Mouse (Mus musculus) NIH3T3 (cell line): ENCODE results near the gene Flt1.

Experiments used
- DNase-seq: peaks from one replicate; pipeline ENCODE4 v3.0.0-alpha.2; 2012; ENCODE audit warnings: low read depth

The Flt1 gene

DNA sequence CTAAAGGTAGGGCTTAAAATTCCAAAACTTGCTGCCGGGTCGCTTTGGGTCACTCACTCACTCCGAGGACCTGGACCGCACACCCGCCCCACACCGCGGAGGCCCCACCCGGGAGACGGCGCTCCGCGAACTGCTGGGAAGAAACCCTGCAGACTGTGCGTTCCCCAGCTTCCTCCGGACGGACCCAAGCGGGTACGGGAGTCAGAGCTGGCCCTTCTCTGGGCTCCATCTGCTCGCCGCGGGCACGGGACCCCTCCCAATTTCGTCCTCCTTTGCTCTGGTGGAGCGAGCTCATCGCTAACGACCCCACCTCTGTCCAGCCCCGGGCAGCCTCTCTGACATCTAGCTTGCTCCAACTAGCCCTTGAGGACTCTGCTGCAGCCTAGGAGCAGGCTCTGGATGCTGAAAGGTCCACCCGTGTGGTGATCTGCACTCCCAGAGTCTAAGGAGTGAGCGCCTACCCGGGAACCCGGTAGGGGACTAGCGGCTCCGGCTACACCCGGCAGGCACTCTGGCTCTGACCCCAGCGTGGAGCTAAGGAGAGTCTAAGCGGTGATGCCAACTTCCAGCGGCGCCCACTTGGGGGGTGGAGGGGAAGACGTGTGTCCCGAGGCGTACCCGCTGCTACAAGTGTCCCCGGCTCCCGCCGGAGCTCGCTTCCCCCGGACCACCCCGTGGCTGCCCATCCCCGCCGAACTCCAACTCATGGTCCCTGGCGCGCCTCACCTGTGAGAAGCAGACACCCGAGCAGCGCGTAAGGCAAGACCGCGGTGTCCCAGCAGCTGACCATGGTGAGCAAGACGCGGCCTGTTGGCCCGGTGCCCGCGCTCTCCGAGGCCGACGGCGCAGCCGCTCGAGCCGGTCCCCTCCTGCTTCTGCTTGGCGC lies 623 bp downstream of the Flt1 start:
- peak; percentile 80 for DNase-seq

DNA sequence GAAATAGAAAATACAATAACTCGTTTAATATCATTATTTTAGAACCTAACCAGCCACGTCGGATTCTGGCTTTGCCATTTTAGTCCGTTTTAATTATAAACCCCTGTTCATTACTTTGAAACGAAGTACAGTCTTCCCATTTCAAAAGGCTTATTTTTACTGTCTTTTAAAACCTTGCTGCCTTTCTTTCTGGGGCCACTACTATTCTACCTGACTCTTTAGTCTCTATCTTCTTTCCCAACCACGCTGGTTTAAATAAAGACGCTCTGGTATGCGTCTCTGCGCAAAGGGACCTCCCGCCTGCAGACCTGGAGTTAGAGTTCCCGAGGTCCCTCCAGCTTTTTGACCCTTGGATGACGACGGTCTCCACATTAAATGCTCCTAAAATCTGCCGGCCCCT lies 1.4 kb downstream of the Flt1 start:
- no peak for DNase-seq

DNA sequence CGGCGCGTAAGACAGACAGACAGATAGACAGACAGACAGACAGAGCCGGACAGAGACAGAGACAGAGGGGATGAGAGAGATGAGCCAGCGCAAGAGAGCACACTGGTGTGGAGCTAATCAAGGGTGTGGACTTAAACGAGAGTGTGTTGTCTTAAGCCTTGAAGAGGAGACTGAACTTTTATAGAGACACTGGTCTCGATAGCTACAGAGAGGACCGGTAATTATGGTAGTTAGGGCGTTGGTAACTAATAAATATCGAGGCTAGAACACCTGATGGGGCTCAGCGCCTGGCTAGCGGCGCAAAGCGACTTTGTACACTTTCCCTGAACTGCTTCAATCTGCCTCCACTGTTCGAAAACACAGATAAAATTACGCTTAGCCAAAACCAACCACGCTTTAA lies 2.0 kb downstream of the Flt1 start:
- DNase-seq, result no peak

DNA sequence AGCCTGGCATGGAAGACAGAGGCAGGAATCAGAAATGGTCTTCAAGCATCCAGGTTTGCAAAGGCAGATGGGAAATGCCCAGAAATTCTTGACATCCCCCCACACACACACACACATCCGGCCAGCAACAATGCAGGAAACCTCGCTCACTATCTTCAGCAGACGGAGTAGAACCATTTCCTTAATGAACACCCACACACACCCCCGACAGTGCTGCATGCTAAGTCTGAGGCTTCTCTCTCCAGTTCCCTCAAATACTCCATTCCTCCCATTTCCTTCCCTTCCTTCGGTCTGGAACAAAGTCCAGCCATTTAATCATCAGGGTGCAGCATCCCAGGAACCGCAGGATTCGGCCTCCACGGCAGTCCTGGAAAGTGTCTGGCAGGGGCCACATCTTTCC lies 4.4 kb downstream of the Flt1 start:
- no peak for DNase-seq

DNA sequence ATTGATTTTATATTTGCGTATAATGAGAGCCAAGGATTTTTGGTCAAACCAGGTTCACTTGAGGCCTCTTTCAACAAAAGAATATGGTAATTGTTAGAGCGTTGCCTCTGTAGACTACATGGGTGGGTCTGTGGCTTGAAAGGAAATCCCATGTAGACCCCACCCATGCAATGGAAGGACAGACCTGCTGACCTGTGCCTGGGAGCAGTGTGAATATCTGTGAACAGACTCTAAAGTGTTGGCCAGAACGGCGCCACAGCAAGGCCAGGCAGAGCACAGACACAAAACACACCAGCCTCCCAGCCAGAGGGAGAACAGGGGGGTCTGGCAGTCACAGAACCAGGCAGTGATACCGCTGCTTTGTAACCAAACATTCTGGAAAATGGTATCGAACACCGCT lies 7.5 kb downstream of the Flt1 start:
- no peak for DNase-seq

DNA sequence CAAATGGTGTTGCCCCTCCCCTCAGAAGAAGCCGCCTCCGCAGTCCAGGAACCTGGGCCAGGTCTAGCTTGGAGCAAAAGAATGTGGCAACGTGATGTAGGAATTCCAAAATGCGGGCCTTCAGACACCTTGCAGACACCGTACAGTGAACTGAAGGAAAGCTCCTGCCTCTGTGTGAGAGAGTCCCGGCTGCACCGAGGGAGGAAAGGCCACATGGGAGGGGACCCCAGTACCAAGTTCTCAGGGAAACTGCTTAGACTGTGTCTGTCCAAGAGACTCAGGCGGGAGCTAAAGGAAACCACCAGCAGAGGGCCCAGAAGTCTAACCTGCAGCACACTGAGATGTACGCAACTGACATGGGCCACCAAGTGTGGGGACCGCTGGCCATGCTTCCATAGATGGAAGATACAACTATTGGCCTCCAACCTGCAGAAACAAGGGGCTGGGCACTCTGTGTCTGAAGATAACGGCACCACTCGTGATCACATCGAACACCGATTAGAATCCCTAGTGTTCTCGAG lies 9.1 kb downstream of the Flt1 start:
- DNase-seq, result no peak

DNA sequence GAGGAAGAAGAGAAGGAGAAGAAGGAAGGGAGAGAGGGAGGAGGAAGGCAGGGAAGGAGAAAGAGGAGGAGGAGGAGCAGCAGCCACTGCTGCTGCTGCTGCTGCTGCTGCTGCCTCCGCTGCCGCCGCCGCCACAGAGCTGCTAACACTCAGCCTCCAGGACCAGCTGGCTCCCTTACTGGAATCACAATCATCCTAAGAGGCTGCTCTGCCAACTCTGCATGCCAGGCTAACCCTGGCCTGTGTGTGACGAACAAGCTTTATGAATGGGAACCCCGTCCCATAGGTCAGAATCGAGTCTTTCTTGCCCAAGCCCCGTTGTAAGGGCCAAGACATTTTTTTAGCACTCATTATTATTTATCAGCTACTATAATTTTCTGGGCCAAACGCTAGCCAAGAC lies 9.5 kb downstream of the Flt1 start:
- no peak for DNase-seq

DNA sequence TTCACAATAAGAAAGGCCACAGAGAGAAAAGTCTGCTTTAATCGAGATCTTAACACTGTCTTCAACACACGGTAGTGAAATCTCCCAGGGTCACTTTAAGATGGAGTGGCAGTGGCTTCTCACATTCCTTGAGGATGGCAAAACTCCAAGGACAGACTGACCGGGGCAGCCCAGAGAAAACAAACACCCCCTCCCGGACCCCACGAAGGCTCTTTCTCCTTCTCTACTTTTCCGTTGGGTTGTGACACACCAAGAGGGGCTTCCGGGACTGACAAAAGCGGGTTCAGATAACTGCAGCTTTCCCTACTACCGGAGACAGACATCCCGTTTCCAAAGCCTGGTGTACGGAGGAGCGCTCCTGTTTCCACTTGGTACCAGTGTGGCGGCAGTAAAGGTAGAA lies 10.4 kb downstream of the Flt1 start:
- DNase-seq, result no peak

DNA sequence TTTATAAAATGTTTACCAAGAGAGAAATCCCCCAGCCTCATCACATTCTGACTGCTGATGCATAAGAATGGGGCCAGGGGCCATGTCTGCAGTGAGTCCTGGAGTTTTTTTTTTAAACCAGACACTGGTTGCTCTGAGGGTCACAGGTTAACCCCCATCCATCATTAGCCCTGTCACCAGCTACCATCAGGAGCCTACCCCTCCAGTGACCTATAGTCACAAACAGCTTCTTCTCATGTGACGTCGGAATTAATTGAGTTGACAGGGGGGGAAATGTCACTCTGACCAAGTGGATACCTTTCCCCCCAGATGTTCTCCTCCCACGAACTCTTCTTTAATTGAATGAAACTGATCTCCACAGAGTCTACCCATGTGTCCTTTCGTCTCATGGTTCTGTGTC lies 17.3 kb downstream of the Flt1 start:
- no peak for DNase-seq

DNA sequence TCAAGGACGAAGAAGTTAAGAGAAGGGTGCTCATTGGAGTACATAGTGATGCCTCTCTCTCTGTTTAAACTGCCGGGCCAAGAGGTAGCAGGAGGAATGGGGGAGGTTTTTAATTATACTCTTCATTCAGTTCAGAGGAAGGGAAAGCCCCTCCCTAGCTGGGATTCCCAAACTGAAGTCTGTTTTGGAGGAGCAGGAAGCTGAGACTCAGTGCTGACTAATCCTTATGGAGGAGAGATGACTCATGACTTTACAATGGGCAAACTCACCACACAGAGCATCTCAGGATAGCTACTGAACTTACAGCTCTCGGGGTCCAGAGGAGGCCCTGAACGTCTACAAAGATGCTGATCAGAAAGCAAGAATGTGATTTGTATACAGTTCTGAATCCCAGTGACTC lies 18.3 kb downstream of the Flt1 start:
- peak; percentile 84 for DNase-seq

DNA sequence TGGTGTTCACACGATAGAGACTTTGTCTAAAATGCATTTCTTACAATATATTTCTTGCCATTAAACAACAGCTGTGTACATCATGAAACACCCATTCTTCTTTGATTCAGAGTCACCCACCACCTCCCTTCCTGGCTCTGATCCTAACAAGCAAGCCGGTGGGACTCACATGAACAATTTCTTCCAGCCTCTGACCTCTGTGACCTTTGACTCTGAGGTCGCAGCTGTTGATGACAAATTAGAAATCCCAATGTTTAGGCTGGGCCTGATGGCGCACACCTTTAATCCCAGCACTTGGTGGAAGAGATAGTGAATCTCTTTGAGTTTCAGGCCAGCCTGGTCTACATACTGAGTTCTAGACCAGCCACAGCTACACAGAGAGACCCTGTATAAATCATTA lies 20.9 kb downstream of the Flt1 start:
- no peak for DNase-seq

DNA sequence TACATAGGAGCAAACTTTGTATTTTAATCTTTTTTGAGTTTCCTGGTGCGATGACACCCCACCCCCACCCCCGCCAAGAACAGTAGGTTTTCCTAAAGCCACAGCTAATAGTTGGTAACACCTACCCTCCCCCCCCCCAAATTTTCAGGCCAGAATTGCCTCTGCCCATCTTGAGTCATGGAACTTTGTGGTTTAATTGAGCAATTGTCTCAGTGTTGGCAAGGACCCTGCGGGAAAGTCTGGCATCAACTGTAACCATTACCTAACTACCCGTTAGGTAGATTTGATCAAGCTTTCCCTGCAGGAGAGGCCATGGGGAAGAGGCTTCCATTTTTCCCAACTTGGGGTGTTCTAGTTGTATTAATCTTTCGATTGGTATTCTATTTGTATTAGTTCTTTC lies 23.4 kb downstream of the Flt1 start:
- DNase-seq, result peak; percentile 82

DNA sequence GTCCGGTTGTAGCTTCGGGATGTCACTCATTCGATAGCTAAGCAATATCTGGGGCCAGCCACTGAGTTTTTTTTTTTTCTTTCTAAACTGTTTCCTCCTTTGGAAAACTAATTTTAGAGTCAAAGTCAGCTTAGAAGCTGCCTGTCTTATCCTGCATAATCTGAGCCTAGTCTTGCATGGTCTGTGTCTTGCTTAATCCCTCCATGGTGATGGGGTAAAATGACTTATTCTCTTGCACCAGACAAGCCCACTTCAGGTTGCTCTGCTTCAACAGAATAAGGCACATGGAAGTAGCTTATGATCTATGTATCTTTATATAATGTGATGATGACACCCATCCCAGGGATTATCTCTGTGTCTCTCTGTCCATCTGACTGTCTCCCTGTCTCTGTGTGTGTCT lies 24.8 kb downstream of the Flt1 start:
- no peak for DNase-seq

DNA sequence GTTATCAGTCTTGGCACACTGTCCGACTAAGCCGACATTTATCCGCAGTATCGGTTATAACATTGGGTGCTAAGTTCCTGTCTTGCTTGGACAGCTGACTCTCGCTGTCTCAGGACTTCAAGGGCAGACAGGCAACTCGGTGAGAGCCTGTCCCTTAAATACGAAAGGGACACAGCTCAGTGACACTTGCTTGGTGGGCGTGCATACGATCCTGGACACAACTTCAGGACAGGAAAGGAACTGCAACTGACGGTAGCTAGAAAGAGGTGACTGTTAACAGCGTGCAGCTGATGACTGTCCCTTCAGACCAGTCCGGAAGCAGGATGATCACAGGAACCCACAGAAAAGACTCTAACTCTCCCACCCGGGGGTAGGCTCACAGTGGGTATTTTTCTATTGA lies 27.8 kb downstream of the Flt1 start:
- DNase-seq, result no peak

DNA sequence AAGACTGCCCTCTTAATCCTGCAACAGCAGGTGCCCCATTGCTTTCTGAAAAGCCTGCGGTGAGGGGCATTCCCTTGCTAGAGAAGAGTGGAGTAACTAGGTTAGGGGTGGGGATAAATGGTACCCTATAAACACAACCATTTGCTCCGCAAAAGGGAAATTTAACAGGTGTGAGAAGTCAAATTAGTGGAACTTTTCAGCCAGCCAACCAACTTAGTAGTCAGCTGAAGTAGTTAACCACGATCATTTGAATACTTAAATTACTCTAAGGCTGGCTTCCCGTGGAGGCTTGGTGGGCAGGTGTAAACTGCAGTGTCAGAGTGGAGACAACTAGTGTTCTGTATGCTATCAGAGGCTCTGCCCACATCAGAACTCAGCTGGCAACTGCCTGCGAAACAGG lies 28.6 kb downstream of the Flt1 start:
- no peak for DNase-seq

DNA sequence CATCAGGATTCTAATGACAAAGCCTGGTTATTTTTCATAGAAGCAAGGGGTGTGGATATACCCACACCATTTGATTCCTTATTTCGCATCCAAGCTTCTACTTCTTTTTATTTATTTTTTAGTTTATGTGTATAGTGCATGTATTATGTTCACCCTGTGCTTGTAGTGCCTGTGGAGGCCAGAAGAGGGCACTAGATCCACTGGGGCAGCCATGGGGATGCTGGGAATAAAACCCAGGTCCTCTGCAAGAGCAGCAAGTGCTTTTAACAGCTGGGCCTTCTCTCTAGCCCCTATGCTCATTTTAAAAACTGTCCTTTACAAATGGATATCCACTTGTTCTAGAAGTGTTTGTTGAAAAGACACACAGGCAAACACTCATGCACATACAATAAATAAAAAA lies 33.2 kb downstream of the Flt1 start:
- no peak for DNase-seq

DNA sequence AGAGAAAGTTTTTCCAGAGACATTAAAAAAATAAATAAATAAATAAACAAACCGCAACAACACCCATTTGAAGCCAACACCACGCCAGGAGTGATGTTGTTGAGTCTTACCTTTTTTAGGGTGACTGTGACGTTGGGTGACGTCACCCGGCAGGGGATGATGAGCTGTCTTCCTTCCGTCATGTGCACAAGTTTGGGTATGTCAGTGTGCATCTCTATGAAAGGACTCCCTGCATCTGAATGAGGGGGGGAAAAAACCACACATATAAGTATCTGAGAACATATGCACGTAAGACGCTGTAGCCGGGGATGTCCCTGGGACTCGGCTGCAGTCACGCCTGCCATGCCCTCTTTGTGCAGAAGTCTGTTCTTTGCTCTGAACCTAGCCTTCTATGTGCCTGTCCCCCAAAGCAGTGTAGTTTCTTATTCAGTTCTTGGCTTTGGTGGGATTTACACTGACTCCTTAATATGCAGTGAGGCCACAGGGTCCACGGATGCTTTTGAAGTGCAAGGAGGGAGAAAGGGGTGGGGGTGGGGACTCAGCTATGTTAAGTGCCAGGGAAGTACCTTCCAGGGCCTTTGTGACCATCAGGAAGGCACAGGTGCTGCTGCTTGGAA lies 42.0 kb downstream of the Flt1 start:
- DNase-seq, result no peak

DNA sequence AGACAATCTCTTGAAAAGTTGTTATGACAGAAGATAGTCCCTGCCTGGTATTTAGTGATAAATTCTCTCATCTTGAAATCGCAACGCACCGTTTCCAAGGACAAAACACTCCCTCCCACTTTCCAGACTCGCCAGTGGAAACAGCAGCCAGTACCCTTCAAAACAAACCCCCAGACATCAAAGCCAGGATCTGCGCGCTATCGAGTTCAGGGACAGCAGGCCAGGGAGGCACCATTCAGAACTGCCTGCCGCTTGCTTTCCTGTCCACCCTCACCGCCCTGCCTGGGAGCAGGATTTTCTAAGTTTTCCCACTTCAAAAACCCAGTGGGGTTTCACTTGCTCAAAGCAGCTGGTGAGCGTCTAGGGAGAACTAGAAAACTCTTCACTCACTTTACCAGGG lies 44.6 kb downstream of the Flt1 start:
- DNase-seq, result no peak

DNA sequence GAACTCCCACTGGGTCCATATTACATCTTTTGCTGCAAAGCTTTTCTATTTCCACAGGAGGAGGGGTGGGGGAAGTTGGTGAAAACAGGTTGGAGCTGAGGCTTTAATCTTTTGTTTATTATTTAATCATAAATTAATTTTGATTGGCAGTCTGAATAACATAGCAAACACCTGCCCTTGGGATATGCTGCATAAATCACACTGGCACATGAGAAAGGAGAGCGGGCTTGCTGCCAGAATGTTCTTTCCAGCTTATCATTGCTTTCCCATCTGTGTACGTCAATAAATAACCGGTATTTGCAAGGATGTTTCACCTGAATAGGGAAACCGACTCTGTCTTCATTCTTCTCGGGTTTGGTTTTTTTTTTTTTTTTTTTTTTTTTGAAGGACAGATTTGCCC lies 45.1 kb downstream of the Flt1 start:
- no peak for DNase-seq

DNA sequence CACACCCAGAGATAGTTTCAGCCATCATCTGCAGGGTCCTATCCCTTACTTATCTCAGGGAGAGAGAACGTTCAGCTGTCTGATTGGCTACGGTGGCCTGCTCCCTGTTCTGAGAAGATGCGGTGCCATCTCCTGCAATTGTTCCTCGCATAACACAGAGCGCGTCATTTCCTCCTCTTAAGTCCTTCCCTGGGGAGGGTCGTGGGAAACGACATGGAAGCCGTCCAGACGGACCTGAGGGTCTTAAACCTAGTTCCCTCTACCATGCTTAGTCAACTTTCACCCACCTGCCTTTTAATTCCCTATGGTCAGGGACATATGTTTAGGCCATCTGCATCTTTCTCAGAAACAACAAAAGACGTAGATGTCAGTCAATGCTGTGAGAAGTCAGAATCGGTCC lies 46.5 kb downstream of the Flt1 start:
- no peak for DNase-seq

DNA sequence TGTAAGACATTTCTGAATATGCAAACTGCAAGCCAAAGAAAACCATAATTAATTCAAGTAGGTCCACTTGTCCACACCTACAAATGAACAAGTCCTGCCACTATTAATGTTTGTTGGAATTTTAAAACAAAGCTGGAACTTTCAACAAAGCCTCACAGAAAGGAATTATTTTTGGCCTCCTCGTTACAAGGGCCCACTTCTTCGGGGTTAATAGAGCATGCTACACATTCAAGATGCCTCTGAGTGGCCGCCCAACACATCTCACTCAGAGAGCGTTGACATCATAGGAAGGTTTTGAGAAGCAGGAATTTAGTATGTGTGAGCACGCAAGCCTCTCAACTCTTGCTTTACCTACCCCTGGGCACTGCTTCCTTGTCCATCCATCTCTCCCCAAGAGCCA lies 50.0 kb downstream of the Flt1 start:
- no peak for DNase-seq

DNA sequence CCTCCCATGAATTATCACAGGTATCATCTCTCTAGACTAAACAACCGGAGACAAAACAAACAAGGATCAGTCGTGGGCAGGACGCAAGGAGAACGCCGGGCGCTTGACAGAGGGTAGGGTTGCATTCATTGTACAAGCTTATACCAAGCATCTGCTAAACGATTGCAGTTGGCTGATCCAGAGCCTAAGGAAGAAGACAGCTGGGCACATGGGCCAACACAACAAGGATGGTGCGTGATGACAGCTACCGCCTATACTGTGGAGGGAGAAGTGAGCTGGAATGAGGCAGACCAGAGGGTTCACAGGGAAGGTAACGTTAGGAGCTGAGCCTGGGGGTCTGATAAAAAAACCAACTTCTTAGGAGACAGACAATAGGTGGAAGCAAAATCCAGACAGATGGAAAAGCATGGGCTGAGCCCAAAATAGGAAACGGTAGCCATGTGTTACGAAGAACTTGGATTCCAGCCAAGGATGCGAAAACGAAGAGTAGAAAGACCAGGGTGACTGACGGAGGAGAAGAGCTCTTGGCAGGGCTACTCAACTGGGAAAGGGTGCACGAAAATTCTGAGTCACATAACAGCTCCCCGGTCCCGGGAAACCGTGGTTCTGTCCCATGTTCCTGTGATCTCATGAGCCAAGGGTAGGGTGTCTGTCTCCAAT lies 53.9 kb downstream of the Flt1 start:
- DNase-seq, result peak; percentile 9
